Mouse (Mus musculus): ENCODE results near the gene Erc2. TPM values are rescaled to one million over a fixed set of nuclear protein-coding genes. Genes with fewer than 3 reads are reported as not detected.

The Erc2 gene
- polyA plus RNA-seq, 1 experiment from 2014 or later: 7.3 TPM

- Histone ChIP-seq H3K9ac (ENCODE audit: low read depth, low read length) (no peak overlapping the region), H3K27me3 (ENCODE audit: control insufficient read depth, insufficient read depth, low read length) (no peaks in the 10 kb centered on the region), H3K4me1 (ENCODE audit: control insufficient read depth, insufficient read depth, low read length) (no peaks in the 10 kb centered on the region), H3K36me3 (ENCODE audit: control insufficient read depth, insufficient read depth, low read length) (no peaks in the 10 kb centered on the region), H3K4me2 (replicated peaks; ENCODE audit: low read depth, low read length) (no peak overlapping the region), H3K9me3 (ENCODE audit: control insufficient read depth, low read length) (no peaks in the 10 kb centered on the region), H3K4me3 (ENCODE audit: low read length) (no peak overlapping the region), H3K27ac (ENCODE audit: low read depth, low read length) (no peak overlapping the region)
- whole genome bisulfite sequencing: 84% methylated on average over 9 of the region's 9 CpGs
- no peak for ATAC-seq (ENCODE audit: low FRiP score, low TSS enrichment)
These were observed 777.7 kb downstream of the Erc2 start for GRCm38 (mm10) chr14:28399897-28400296.

DNA sequence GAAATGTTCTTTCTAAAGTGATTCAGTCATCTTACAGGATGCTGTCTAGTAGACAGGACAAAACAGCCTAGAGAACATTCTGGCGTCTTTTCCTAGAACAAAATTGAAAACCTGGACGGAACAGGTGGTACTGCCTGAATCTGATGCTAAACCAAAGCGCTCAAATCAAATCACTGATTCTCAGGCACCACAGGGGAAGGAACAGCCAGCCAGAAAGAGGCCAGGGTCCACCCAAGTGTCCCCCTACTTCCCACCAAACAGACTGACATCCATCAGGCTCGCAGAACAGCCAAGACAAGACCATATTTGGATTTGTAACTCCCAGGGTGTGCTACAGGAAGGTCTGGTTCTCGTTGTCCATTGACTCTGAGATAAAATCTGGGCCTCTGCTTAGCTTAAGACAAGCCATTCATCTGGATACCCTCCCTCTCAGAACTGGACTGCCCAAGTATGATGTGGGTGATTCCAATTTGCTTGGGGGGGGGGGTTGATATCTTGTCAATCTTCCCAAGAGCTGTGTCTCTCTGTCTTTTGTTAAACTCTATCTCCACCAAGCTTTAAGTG lies 783.1 kb downstream of the Erc2 start:
- 71% methylated on average over 5 of the region's 5 CpGs for WGBS
- Histone ChIP-seq H3K27ac (ENCODE audit: low read depth, low read length) (no peak overlapping the region), H3K9ac (ENCODE audit: low read depth, low read length) (no peak overlapping the region), H3K9me3 (ENCODE audit: control insufficient read depth, low read length) (no peaks in the 10 kb centered on the region), H3K4me3 (ENCODE audit: low read length) (no peak overlapping the region), H3K27me3 (ENCODE audit: control insufficient read depth, insufficient read depth, low read length) (no peaks in the 10 kb centered on the region), H3K36me3 (ENCODE audit: control insufficient read depth, insufficient read depth, low read length) (no peaks in the 10 kb centered on the region), H3K4me1 (ENCODE audit: control insufficient read depth, insufficient read depth, low read length) (no peaks in the 10 kb centered on the region), H3K4me2 (replicated peaks; ENCODE audit: low read depth, low read length) (no peak overlapping the region)
- no peak for ATAC-seq (ENCODE audit: low FRiP score, low TSS enrichment)

DNA sequence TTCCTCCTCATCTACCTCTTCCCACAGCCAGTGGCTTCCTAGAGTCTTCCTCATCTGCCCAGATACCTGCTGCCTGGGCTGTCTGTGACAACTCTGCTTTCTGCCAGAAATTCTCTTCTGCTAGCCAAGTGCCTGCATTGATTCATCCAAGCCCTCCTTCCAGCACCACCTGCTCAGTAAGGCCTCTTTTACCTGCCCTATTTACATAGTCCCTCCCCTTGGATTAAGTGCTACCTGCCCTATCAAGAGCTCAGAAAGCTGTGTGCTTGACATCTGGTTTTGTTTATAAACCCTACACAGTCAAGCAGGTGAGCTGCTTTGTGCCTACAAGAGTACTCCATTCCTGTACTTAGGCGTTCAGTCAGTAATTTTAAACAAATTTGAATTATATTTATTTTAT lies 787.2 kb downstream of the Erc2 start:
- Histone ChIP-seq H3K9me3 (ENCODE audit: control insufficient read depth, low read length) (no peaks in the 10 kb centered on the region), H3K4me2 (replicated peaks; ENCODE audit: low read depth, low read length) (no peak overlapping the region), H3K27me3 (ENCODE audit: control insufficient read depth, insufficient read depth, low read length) (no peaks in the 10 kb centered on the region), H3K4me1 (ENCODE audit: control insufficient read depth, insufficient read depth, low read length) (peaks cover 5% of the 10 kb centered on the region; the same call in 1 of the 2 replicates), H3K36me3 (ENCODE audit: control insufficient read depth, insufficient read depth, low read length) (no peaks in the 10 kb centered on the region), H3K27ac (ENCODE audit: low read depth, low read length) (no peak overlapping the region), H3K9ac (ENCODE audit: low read depth, low read length) (no peak overlapping the region), H3K4me3 (ENCODE audit: low read length) (no peak overlapping the region)
- 92% methylated on average over 1 of the region's 1 CpGs for WGBS
- no peak for ATAC-seq (ENCODE audit: low FRiP score, low TSS enrichment)

DNA sequence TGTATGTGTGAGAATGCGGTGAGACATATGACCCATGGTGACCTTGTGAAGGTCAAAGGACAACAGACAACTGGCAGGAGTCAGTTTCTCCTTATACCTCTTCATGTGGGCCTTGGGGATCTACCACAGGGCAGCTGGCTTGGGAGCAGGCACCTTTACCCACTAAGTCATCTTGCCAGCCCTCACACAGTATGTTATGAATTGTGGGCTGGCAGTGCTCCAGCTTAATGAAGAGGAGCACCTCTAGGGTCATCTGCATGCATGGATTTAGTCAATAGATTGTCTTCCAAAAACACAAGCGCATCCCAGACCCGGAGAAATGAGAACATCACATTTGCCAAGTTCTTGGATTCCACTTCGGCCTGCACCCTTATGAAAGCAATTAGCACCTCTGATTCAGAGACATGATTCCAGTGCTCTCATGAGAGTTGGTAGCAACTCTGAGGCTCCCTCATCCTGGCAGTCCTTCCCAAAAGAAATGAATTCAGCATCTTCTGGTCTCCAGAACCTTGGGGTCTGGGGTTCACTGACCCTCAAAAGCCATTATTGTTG lies 787.6 kb downstream of the Erc2 start:
- no peak overlapping the region for H3K4me3 ChIP-seq (ENCODE audit: low read length)
- 87% methylated on average over 4 of the region's 4 CpGs for WGBS
- H3K9me3 ChIP-seq (ENCODE audit: control insufficient read depth, low read length): no peaks in the 10 kb centered on the region
- no peak for ATAC-seq (ENCODE audit: low FRiP score, low TSS enrichment)
- H3K27me3 ChIP-seq (ENCODE audit: control insufficient read depth, insufficient read depth, low read length): no peaks in the 10 kb centered on the region
- H3K4me2 ChIP-seq (replicated peaks; ENCODE audit: low read depth, low read length): no peak overlapping the region
- H3K4me1 ChIP-seq (ENCODE audit: control insufficient read depth, insufficient read depth, low read length): peaks cover 5% of the 10 kb centered on the region; the same call in 1 of the 2 replicates
- H3K36me3 ChIP-seq (ENCODE audit: control insufficient read depth, insufficient read depth, low read length): no peaks in the 10 kb centered on the region
- no peak overlapping the region for H3K9ac ChIP-seq (ENCODE audit: low read depth, low read length)
- no peak overlapping the region for H3K27ac ChIP-seq (ENCODE audit: low read depth, low read length)

GRCm38 (mm10) chr14:28410789-28411225 lies 788.6 kb downstream of the Erc2 start:
- ATAC-seq (ENCODE audit: low FRiP score, low TSS enrichment): peak; percentile 40; the same call in 1 of the 2 replicates

GRCm38 (mm10) chr14:28412252-28412995 lies 790.2 kb downstream of the Erc2 start:
- Histone ChIP-seq H3K9ac (ENCODE audit: low read depth, low read length) (no peak overlapping the region), H3K4me2 (replicated peaks; ENCODE audit: low read depth, low read length) (no peak overlapping the region), H3K4me3 (ENCODE audit: low read length) (no peak overlapping the region), H3K4me1 (ENCODE audit: control insufficient read depth, insufficient read depth, low read length) (peaks cover 9% of the 10 kb centered on the region; the same call in 1 of the 2 replicates), H3K36me3 (ENCODE audit: control insufficient read depth, insufficient read depth, low read length) (no peaks in the 10 kb centered on the region), H3K27me3 (ENCODE audit: control insufficient read depth, insufficient read depth, low read length) (no peaks in the 10 kb centered on the region; the same call in 1 of the 2 replicates), H3K27ac (ENCODE audit: low read depth, low read length) (no peak overlapping the region; the same call in 1 of the 2 replicates), H3K9me3 (ENCODE audit: control insufficient read depth, low read length) (no peaks in the 10 kb centered on the region)
- ATAC-seq (ENCODE audit: low FRiP score, low TSS enrichment): no peak
- WGBS: 50% methylated on average over 8 of the region's 8 CpGs

More at GRCm38 (mm10) chr14:28410789-28411225, 788.6 kb downstream of the Erc2 start:
- H3K9ac ChIP-seq (ENCODE audit: low read depth, low read length): no peak overlapping the region
- H3K4me3 ChIP-seq (ENCODE audit: low read length): no peak overlapping the region
- no peaks in the 10 kb centered on the region for H3K9me3 ChIP-seq (ENCODE audit: control insufficient read depth, low read length)
- peaks cover 5% of the 10 kb centered on the region; the same call in 1 of the 2 replicates for H3K4me1 ChIP-seq (ENCODE audit: control insufficient read depth, insufficient read depth, low read length)
- H3K36me3 ChIP-seq (ENCODE audit: control insufficient read depth, insufficient read depth, low read length): no peaks in the 10 kb centered on the region
- H3K27me3 ChIP-seq (ENCODE audit: control insufficient read depth, insufficient read depth, low read length): no peaks in the 10 kb centered on the region; the same call in 1 of the 2 replicates
- no peak overlapping the region; the same call in 1 of the 2 replicates for H3K27ac ChIP-seq (ENCODE audit: low read depth, low read length)
- 31% methylated on average over 13 of the region's 13 CpGs for WGBS
- H3K4me2 ChIP-seq (replicated peaks; ENCODE audit: low read depth, low read length): no peak overlapping the region

- Histone ChIP-seq H3K4me3 (ENCODE audit: low read length) (no peak overlapping the region), H3K4me2 (replicated peaks; ENCODE audit: low read depth, low read length) (no peak overlapping the region), H3K9ac (ENCODE audit: low read depth, low read length) (no peak overlapping the region), H3K27ac (ENCODE audit: low read depth, low read length) (no peak overlapping the region), H3K9me3 (ENCODE audit: control insufficient read depth, low read length) (no peaks in the 10 kb centered on the region), H3K4me1 (ENCODE audit: control insufficient read depth, insufficient read depth, low read length) (peaks cover 9% of the 10 kb centered on the region; the same call in 1 of the 2 replicates), H3K36me3 (ENCODE audit: control insufficient read depth, insufficient read depth, low read length) (no peaks in the 10 kb centered on the region), H3K27me3 (ENCODE audit: control insufficient read depth, insufficient read depth, low read length) (no peaks in the 10 kb centered on the region; the same call in 1 of the 2 replicates)
- ATAC-seq (ENCODE audit: low FRiP score, low TSS enrichment): no peak
- WGBS: 67% methylated on average over 7 of the region's 7 CpGs
These were observed 791.3 kb downstream of the Erc2 start for GRCm38 (mm10) chr14:28413516-28413915.

DNA sequence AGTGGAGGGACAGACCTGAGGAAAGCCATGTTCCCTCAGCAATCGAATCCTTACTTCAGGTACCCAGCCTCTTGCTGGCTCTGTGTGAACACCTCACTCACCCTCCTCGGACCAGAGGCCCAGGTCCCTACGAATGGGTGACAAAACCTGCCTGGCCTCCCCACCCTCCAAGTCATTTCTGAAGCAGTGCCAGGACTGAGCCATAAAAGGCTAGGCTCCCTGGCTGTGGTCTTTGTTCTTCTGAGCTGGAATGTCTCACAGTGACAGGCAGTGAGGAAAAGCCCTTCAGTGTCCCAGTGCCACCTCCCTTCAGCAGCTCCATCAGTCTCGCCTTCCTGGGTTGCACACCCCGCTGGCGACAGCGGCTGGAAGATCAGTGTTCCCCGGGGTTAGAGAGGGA lies 794.8 kb downstream of the Erc2 start:
- H3K9me3 ChIP-seq (ENCODE audit: control insufficient read depth, low read length): no peaks in the 10 kb centered on the region
- H3K4me1 ChIP-seq (ENCODE audit: control insufficient read depth, insufficient read depth, low read length): peaks cover 4% of the 10 kb centered on the region; the same call in 1 of the 2 replicates
- no peaks in the 10 kb centered on the region for H3K36me3 ChIP-seq (ENCODE audit: control insufficient read depth, insufficient read depth, low read length)
- H3K27me3 ChIP-seq (ENCODE audit: control insufficient read depth, insufficient read depth, low read length): no peaks in the 10 kb centered on the region; the same call in 1 of the 2 replicates
- H3K4me3 ChIP-seq (ENCODE audit: low read length): no peak overlapping the region
- peak; percentile 50; the same call in 1 of the 2 replicates for ATAC-seq (ENCODE audit: low FRiP score, low TSS enrichment)
- no peak overlapping the region for H3K4me2 ChIP-seq (replicated peaks; ENCODE audit: low read depth, low read length)
- no peak overlapping the region for H3K9ac ChIP-seq (ENCODE audit: low read depth, low read length)
- WGBS: 11% methylated on average over 8 of the region's 8 CpGs
- H3K27ac ChIP-seq (ENCODE audit: low read depth, low read length): no peak overlapping the region

- WGBS: 58% methylated on average over 4 of the region's 4 CpGs
- H3K9ac ChIP-seq (ENCODE audit: low read depth, low read length): no peak overlapping the region
- no peak for ATAC-seq (ENCODE audit: low FRiP score, low TSS enrichment)
- H3K9me3 ChIP-seq (ENCODE audit: control insufficient read depth, low read length): no peaks in the 10 kb centered on the region
- no peak overlapping the region for H3K27ac ChIP-seq (ENCODE audit: low read depth, low read length)
- no peak overlapping the region for H3K4me3 ChIP-seq (ENCODE audit: low read length)
- H3K4me1 ChIP-seq (ENCODE audit: control insufficient read depth, insufficient read depth, low read length): peaks cover 4% of the 10 kb centered on the region; the same call in 1 of the 2 replicates
- H3K36me3 ChIP-seq (ENCODE audit: control insufficient read depth, insufficient read depth, low read length): no peaks in the 10 kb centered on the region
- H3K27me3 ChIP-seq (ENCODE audit: control insufficient read depth, insufficient read depth, low read length): no peaks in the 10 kb centered on the region; the same call in 1 of the 2 replicates
- H3K4me2 ChIP-seq (replicated peaks; ENCODE audit: low read depth, low read length): no peak overlapping the region
These were observed 796.3 kb downstream of the Erc2 start for GRCm38 (mm10) chr14:28418497-28418896.
